Mouse (Mus musculus) urinary bladder, postnatal 10 days (tissue): ENCODE results near the gene Stac3.

Source experiments
- DNase-seq: peaks from one replicate; pipeline ENCODE4 v3.0.0; 2022; ENCODE audit warnings: low spot score

Gene Stac3

DNA sequence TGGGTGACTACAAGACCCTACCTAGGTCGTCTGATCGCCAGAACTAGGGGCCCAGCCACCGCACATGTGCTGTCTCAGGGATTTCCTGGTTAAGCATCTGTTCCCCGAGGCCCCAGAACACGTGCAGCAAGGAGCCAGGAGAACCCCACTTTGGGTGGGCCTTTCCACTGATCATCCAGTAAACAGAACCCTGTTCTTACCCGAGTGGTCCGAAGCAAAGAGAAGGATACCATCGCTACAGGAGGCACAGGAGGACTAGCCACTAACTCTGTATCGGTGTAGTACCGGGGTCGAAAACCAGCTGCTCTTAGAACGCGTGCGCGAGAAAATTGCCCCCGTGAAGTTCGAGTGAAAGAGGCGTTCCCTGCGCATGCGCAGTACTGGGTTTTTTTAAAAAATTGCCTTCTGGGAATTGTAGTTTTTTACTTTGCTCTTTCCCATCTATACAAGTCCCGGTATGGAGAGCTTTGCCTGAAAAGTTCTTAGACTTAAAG lies 20.6 kb downstream of the Stac3 start, which contains the start of gene Shmt2:
Gene Shmt2, minus strand, starts transcription at position 357 of the 494 bp plus-strand sequence.
- DNase-seq, result no peak

GRCm38 (mm10) chr10:127524646-127525255 lies 23.3 kb downstream of the Stac3 start:
- no peak for DNase-seq

DNA sequence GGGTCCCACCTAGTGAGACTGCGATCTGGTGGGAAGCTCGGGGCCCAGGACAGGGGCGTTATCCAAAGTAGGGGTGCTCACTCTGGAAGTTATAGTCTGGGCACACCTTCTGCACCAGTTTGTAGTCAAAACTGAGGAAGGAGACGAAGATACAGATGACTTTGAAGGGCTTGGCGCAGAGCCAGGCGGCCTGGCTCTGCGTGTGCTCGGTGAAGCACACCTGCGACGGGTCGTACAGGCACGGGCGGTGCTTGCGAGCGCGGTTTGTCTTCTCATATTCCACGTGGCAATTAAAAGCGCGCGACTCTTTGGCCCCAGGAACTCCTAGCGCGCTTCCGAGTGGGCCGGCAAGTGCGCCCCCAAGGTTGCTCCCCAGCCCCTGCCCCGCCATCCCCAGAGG lies 24.6 kb downstream of the Stac3 start:
- no peak for DNase-seq

DNA sequence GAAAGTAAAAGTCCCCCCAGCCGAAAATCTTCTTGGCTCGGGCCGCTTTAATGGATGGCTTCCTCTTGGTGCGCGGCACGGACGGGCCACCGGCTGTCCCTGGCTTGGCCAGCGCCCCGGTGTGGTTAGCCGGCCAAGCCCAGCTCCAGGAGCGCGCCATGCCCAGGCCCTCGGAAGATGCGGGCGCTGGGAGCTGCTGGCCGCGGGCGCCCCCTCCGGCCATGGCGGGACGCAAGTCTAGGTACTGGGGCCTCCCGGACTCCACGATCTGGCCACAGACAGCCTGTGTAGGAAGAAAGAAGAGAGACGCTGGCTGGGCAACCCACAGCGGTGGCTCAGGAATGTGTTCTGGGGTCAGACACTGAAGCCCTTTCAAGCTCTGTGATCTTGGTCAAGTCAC lies 25.2 kb downstream of the Stac3 start:
- no peak for DNase-seq

GRCm38 (mm10) chr10:127527481-127527880 lies 26.0 kb downstream of the Stac3 start:
- no peak for DNase-seq

- no peak for DNase-seq
Observed at GRCm38 (mm10) chr10:127530945-127531344, 29.5 kb downstream of the Stac3 start.

DNA sequence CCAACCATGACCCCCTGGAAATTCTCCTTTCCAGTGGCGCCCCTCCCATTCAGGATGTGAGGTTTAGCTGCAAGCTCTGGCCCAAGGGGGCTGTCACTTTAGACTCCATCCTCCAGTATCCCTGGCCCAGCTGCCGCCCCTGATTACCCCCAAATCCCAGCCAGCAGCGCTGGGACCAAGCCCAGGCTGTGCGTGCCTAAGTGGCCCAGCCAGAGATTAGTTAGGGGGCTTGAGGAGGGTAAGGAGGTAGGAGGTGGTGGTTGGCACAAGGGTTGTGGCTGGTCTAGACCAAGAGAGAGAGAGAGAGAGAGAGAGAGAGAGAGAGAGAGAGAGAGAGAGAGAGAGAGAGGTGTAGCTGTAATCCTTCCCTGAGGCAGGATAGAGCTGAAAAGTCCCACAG lies 30.1 kb downstream of the Stac3 start:
- no peak for DNase-seq

- DNase-seq, result no peak
Observed at GRCm38 (mm10) chr10:127534036-127534928, 32.8 kb downstream of the Stac3 start, which contains the start of gene Nxph4. Nxph4 (minus strand) TSS chr10:127534559.

DNA sequence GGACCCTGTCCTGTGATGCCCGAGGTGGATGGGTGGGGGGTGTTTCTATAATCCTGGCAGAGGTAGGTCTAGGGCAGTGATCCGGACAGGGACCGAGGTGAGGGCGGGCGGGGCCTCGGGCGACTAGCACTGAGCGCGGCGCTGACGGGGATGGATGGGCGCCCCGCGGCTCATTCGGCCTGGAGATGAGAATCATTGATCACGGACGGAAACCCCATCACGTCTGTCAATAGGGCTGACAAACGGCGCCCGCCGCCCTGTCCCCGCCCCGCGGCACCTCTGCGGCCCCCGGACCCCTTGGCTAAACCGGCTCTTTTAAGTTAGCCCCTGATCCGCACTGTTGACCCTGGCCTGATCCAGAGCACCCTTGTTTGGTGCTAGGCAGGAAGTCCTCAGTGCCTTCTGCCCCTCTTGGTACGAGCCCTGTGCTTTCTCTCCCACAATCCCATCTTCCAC lies 33.5 kb downstream of the Stac3 start:
- no peak for DNase-seq

- no peak for DNase-seq
Observed at GRCm38 (mm10) chr10:127536586-127537314, 35.3 kb downstream of the Stac3 start.

- DNase-seq, result no peak
Observed at GRCm38 (mm10) chr10:127537854-127538583, 36.5 kb downstream of the Stac3 start.

- no peak for DNase-seq
Observed at GRCm38 (mm10) chr10:127541510-127541909, 40.0 kb downstream of the Stac3 start.

DNA sequence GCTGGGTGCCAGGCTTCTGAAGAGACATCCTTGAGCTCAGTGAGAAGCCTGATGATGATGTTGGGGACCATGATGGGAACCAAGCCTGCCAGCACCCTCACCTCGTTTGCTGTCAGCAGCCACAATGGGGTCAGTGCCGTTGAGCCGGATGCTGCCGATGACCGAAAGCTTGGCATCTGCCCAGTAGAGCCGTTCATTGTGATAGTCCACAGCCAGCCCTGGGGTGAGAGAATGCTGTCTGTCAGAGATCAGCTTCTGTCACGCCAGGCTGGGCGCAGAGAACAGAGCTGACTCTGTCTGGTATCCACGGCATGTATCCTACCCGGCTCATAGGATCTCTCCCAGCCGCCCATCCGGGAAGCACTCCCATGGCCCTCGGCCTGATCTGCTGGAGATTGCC lies 40.6 kb downstream of the Stac3 start:
- DNase-seq, result no peak

DNA sequence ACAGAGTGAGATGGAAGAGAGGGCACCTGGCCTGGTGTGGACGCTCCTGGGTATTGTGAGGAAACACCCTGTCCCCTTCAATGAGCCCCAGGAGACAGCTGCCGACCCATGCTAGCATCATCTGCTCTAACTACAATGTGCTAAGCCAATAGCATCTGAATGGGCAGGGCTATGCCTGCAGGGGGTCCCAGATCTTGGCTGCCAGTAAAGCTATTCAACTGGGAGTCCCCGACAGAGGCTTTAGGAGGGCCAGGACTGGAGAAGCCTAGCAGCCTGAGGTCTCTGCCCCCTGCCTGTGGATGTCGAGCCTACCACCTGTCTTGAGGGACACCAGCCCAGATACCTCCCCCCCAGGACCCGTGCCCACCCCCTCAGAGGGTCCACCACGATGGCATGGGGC lies 41.2 kb downstream of the Stac3 start:
- no peak for DNase-seq

DNA sequence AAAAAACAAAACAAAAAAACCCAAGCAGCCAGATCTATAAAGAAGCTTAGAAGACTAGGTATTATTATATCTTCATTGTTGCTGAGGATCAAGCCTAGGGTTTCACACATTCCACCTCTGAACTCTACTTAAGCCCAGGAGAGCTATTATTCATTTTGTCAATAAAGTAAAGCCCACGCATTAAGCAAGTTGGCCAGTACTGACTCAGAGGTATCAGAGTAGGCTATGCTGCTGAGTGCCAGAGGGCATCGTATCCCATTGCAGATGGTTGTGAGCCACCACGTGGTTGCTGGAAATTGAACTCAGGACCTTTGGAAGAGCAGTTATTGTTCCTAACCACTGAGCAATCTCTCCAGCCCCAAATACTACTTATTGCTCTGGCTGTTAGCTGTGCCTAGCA lies 42.4 kb downstream of the Stac3 start:
- DNase-seq, result no peak

DNA sequence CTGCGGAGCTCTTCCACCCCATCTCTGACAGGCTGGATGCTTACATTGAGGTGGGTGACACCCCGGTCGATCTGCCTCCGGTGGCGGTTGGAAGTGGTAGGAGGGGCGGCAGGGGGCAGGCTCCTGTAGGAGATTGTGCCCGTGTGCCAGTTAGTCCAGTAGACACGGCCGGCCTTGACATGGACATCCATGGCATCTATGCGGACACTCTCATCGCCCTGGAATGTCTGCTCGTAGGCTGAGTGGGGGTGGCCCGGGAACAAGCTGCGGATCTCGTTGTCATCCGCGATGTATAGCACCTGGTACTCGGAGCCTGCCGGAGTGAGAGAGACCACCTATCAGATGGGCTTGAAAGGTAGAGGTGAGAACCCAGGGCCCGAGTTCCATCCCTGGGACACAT lies 42.9 kb downstream of the Stac3 start:
- no peak for DNase-seq

DNA sequence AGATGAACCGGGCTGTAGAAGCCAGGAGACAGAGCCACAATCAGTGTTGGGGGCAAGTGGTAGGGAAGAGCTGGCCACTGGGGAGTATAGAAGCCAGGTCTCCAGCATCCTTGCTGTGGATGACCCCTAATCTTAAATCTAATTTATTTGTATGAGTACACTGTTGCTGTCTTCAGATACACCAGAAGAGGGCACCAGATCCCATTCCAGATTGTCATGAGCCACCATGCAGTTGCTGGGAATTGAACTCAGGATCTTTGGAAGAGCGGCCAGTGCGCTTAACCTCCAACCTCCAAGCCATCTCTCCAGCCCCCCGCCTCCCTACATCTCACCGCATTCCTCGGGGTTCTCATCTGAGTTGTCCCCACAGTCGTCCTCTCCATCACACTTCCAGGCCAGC lies 45.0 kb downstream of the Stac3 start:
- DNase-seq, result no peak

- DNase-seq, result no peak
Observed at GRCm38 (mm10) chr10:127548236-127548635, 46.8 kb downstream of the Stac3 start.

DNA sequence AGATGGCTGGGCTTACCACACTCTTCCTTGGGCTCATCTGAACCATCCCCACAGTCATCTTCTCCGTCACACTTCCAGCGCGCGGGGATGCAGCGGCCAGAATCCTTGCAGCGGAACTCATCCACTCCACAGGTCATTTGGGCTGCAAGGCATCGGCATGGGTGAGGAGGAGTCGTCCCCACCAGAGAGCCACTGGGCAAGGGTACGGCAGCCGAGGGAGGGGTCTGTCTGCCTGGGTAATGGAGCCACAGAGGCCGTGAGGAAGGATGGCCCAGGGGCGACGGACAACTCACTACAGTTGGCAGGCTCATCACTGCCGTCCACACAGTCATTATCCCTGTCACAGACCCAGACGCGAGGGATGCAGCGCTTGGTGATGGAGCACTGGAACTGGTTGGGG lies 48.4 kb downstream of the Stac3 start:
- no peak for DNase-seq

DNA sequence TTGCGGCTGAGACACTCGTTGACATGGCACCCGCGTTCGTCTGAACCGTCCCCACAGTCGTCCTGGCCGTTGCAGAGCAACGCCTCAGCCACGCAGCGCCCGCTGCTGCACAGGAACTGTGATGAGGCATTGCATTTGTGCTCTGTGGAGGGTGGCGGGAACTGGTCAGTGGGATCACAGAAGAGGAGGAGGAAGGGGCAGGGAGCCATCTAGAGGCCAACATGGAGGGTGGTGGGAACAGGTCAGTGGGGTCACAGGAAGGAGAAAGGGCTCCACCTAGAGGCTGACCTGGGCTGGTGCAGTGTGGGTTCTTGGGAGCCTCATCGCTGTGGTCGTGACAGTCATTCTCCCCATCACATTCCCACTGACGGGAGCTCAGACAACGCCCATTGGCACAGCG lies 54.2 kb downstream of the Stac3 start:
- DNase-seq, result no peak

- DNase-seq, result no peak
Observed at GRCm38 (mm10) chr10:127557397-127557796, 55.9 kb downstream of the Stac3 start.
